ENCODE assay signal across 9 mouse cellular contexts in the genomic region with DNA sequence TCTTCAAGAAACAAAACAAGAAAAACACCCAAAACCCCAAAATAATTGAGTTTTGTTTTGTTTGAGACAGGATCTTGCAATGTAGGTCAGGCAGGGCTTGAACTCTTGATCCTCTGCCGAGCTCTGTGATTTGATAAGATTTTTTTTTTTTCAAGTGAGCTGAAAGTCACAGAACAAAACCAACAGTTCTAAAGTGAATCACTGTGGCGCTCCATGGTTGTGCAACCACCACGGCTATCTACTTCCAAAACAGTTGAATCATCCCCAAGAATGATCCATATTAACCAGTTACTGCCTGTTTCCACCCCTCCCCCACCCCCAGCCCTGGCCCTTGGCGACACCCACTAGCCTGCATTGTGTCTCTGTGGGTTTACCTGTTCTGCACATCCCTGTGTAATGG. TPM values are rescaled to one million over a fixed set of nuclear protein-coding genes. Genes with fewer than 3 reads are reported as not detected.
A peak's percentile ranks its signal among the peaks of the same experiment; 100 is the strongest.
DNase-seq lines count a peak whose midpoint lies in the region; ATAC-seq and TF ChIP-seq lines count a peak whose summit lies in the region.
"Had no signal": no experiment of that assay in that cellular context is flagged by ENCODE, and none has a peak within 500 bp of the region (broad histone marks: within the 10 kb centered on the region; RNA-seq: fewer than 3 reads in every experiment).

No protein-coding gene starts in this region.

- H3K4me3 ChIP-seq in liver, adult 2 months (ENCODE audit: insufficient read depth, low read depth, low read length) = peak overlapping the region; percentile 89
- peak overlapping the region; percentile 99 for H3K4me3 ChIP-seq in embryonic facial prominence, embryonic 12.5 days
- H3K4me3 ChIP-seq in hindbrain, postnatal 0 days (ENCODE audit: low read length) = no peak overlapping the region
- peak overlapping the region; percentile 89 for H3K4me3 ChIP-seq in myocyte

- TF ChIP-seq POLR2A in liver, adult 2 months (IDR thresholded peaks at IDR 0.05; ENCODE audit: extremely low read depth, insufficient read depth, low read length) = no peak
- TF ChIP-seq POLR2A in myocyte (IDR thresholded peaks at IDR 0.05; ENCODE audit: insufficient read length, low read depth) = no peak

- peak overlapping the region; percentile 99 for H3K27ac ChIP-seq in liver, adult 2 months (replicated peaks; ENCODE audit: insufficient read depth, low read depth, low read length)
- no peak overlapping the region for H3K27ac ChIP-seq in embryonic facial prominence, embryonic 12.5 days
- H3K27ac ChIP-seq in hindbrain, postnatal 0 days = 0 out of 2 replicates have a peak overlapping the region, but pooled peaks have one; percentile 78

- H3K9me3 ChIP-seq in embryonic facial prominence, embryonic 12.5 days = no peaks in the 10 kb centered on the region
- no peaks in the 10 kb centered on the region for H3K9me3 ChIP-seq in hindbrain, postnatal 0 days (ENCODE audit: low read length)

- ATAC-seq in embryonic facial prominence, embryonic 12.5 days (ENCODE audit: insufficient number of reproducible peaks, insufficient read depth, low FRiP score, low TSS enrichment) = no peak
- no peak for ATAC-seq in hindbrain, postnatal 0 days

- H3K4me1 ChIP-seq in liver, adult 2 months (ENCODE audit: control insufficient read depth, insufficient read depth, low read length) = peaks cover 17% of the 10 kb centered on the region
- H3K4me1 ChIP-seq in embryonic facial prominence, embryonic 12.5 days = peaks cover 13% of the 10 kb centered on the region
- peaks cover 7% of the 10 kb centered on the region for H3K4me1 ChIP-seq in hindbrain, postnatal 0 days (ENCODE audit: insufficient read depth, low read length)

- no peak for TF ChIP-seq CTCF in liver, adult 2 months (IDR thresholded peaks at IDR 0.05; ENCODE audit: low read depth, low read length)
- no peak for TF ChIP-seq CTCF in hindbrain, postnatal 0 days (IDR thresholded peaks at IDR 0.05; ENCODE audit: low read depth)

- no peaks in the 10 kb centered on the region for H3K27me3 ChIP-seq in liver, adult 2 months (ENCODE audit: control insufficient read depth, insufficient read depth, low read length)
- H3K27me3 ChIP-seq in embryonic facial prominence, embryonic 12.5 days = no peaks in the 10 kb centered on the region
- no peaks in the 10 kb centered on the region for H3K27me3 ChIP-seq in hindbrain, postnatal 0 days (ENCODE audit: insufficient read depth, low read length)
- no peaks in the 10 kb centered on the region for H3K27me3 ChIP-seq in myocyte (ENCODE audit: control insufficient read depth, insufficient read depth, insufficient read length)

- H3K9ac ChIP-seq in liver, adult 2 months (ENCODE audit: low read depth, low read length) = peak overlapping the region; percentile 55
- no peak overlapping the region for H3K9ac ChIP-seq in embryonic facial prominence, embryonic 12.5 days
- H3K9ac ChIP-seq in hindbrain, postnatal 0 days (replicated peaks; ENCODE audit: low read length) = no peak overlapping the region

- 10% methylated on average over 4 of the region's 4 CpGs for WGBS in liver, adult 2 months
- WGBS in embryonic facial prominence, embryonic 12.5 days = 76% methylated on average over 4 of the region's 4 CpGs
- WGBS in hindbrain, postnatal 0 days = 85% methylated on average over 4 of the region's 4 CpGs

- H3K79me2 ChIP-seq in liver, adult 2 months (ENCODE audit: control insufficient read depth, insufficient read depth, low read length) = peaks cover 26% of the 10 kb centered on the region; the same call in 1 of the 2 replicates
- peaks cover 56% of the 10 kb centered on the region for H3K79me2 ChIP-seq in myocyte (ENCODE audit: control insufficient read depth, insufficient read depth)

- peak overlapping the region; percentile 86 for H3K4me2 ChIP-seq in embryonic facial prominence, embryonic 12.5 days (replicated peaks)
- peak overlapping the region; percentile 82 for H3K4me2 ChIP-seq in hindbrain, postnatal 0 days (ENCODE audit: low read depth, low read length)
- peak overlapping the region; percentile 81 for H3K4me2 ChIP-seq in myocyte (ENCODE audit: low read depth)

- peak; percentile 96 for DNase-seq in liver, adult 2 months (ENCODE audit: extremely low read depth, low read depth, low spot score)
- no peak for DNase-seq in liver
- DNase-seq in hindbrain, postnatal 0 days (ENCODE audit: low spot score) = no peak
- no peak for DNase-seq in gastrocnemius, postnatal 10 days
- no peak for DNase-seq in cerebellum, adult 9-11 months
- no peak for DNase-seq in thymus, postnatal 25 days
- DNase-seq: thymus, postnatal 4 days had no signal

- H3K36me3 ChIP-seq in liver, adult 2 months (ENCODE audit: control insufficient read depth, insufficient read depth, low read length) = peaks cover 4% of the 10 kb centered on the region; the same call in 1 of the 2 replicates
- peaks cover 9% of the 10 kb centered on the region for H3K36me3 ChIP-seq in embryonic facial prominence, embryonic 12.5 days
- no peaks in the 10 kb centered on the region for H3K36me3 ChIP-seq in hindbrain, postnatal 0 days (ENCODE audit: insufficient read depth, low read length)
- no peaks in the 10 kb centered on the region for H3K36me3 ChIP-seq in myocyte (ENCODE audit: control insufficient read depth, insufficient read depth)

- no peak overlapping the region for H3ac ChIP-seq in myocyte (ENCODE audit: control insufficient read depth, insufficient read length)

TF ChIP-seq in myocyte, 11 proteins besides CTCF, POLR2A, EP300 and RAD21:
- TF ChIP-seq CEBPB (IDR thresholded peaks at IDR 0.05; ENCODE audit: insufficient read depth, poor library complexity, severe bottlenecking) (peak; percentile 89), POLR2AphosphoS2 (IDR thresholded peaks at IDR 0.05; ENCODE audit: insufficient read length, low read depth) (no peak)

RNA-seq across cellular contexts. Expression of a gene that starts 1.5 kb away (rescaled TPM):
- 66.7 and 90.9 TPM in 2 replicates for total RNA-seq in liver, adult 2 months (2014; rRNA removed)
- polyA plus RNA-seq in liver, adult 2 months (2012; rRNA removed) = 140 and 169 TPM in 2 replicates
- polyA plus RNA-seq in embryonic facial prominence, embryonic 12.5 days (2016; fragmentation: Nextera tagmentation; extraction: Ambion mirVana) = 52.5 and 54.1 TPM in 2 replicates
- 52.3 and 56.9 TPM in 2 replicates for total RNA-seq in hindbrain, postnatal 0 days (2014; rRNA removed)
- polyA plus RNA-seq in hindbrain, postnatal 0 days (2015; fragmentation: Nextera tagmentation; extraction: Ambion mirVana) = 30.3 and 31.6 TPM in 2 replicates
- polyA plus RNA-seq in myocyte (2012; fragmentation: generic; extraction: Trizol) = 39.8 TPM
- 10 to 100 TPM; 38.3 to 41.6 TPM for total RNA-seq in gastrocnemius, postnatal 10 days (2021)

RNA-seq across cellular contexts. Expression of a gene that starts 27.2 kb away (rescaled TPM):
- total RNA-seq in liver, adult 2 months (2014; rRNA removed) = 33.8 and 34.6 TPM in 2 replicates
- 13.9 and 15.1 TPM in 2 replicates for polyA plus RNA-seq in liver, adult 2 months (2012; rRNA removed)
- polyA plus RNA-seq in embryonic facial prominence, embryonic 12.5 days (2016; fragmentation: Nextera tagmentation; extraction: Ambion mirVana) = 23.4 and 23.6 TPM in 2 replicates
- 8.1 and 10.2 TPM in 2 replicates for total RNA-seq in hindbrain, postnatal 0 days (2014; rRNA removed)
- polyA plus RNA-seq in hindbrain, postnatal 0 days (2015; fragmentation: Nextera tagmentation; extraction: Ambion mirVana) = 12.0 and 13.0 TPM in 2 replicates
- 0.62 TPM for polyA plus RNA-seq in myocyte (2012; fragmentation: generic; extraction: Trizol)
- 1 to 10 TPM; 5.5 to 7.3 TPM for total RNA-seq in gastrocnemius, postnatal 10 days (2021)

RNA-seq across cellular contexts. Expression of a gene that starts 27.4 kb away (rescaled TPM):
- total RNA-seq in liver, adult 2 months (2014; rRNA removed) = 21.9 and 25.1 TPM in 2 replicates
- polyA plus RNA-seq in liver, adult 2 months (2012; rRNA removed) = 8.7 and 12.7 TPM in 2 replicates
- polyA plus RNA-seq in embryonic facial prominence, embryonic 12.5 days (2016; fragmentation: Nextera tagmentation; extraction: Ambion mirVana) = 191 TPM in 2 replicates
- 66.2 and 71.1 TPM in 2 replicates for total RNA-seq in hindbrain, postnatal 0 days (2014; rRNA removed)
- 220 and 224 TPM in 2 replicates for polyA plus RNA-seq in hindbrain, postnatal 0 days (2015; fragmentation: Nextera tagmentation; extraction: Ambion mirVana)
- 81.9 TPM for polyA plus RNA-seq in myocyte (2012; fragmentation: generic; extraction: Trizol)
- 10 to 100 TPM; 48.9 to 50.5 TPM for total RNA-seq in gastrocnemius, postnatal 10 days (2021)
